Mouse (Mus musculus) adrenal gland, postnatal 10 days (tissue): ENCODE measurements at regions not wholly inside any gene's neighbourhood (a gene's known extent, or its start where the extent isn't known, plus 50 kb on each side); places are given as distances from the start of the nearest gene placed in this dataset.

ENCODE experiments used
- DNase-seq: peaks from one replicate; pipeline ENCODE4 v3.0.0; 2021; ENCODE audit warnings: mixed read lengths

- DNase-seq: no peak
Observed at GRCm38 (mm10) chr1:105075728-105076127, 280.8 kb downstream of the Rnf152 start.

GRCm38 (mm10) chr1:105074326-105074725 lies 282.2 kb downstream of the Rnf152 start:
- DNase-seq: peak; percentile 30

- DNase-seq: no peak
Observed at GRCm38 (mm10) chr1:105070661-105071455, 285.7 kb downstream of the Rnf152 start.

- no peak for DNase-seq
Observed at GRCm38 (mm10) chr1:105067902-105068301, 288.6 kb downstream of the Rnf152 start.

GRCm38 (mm10) chr1:105067049-105067795 lies 289.3 kb downstream of the Rnf152 start:
- DNase-seq: no peak

- DNase-seq: no peak
Observed at GRCm38 (mm10) chr1:105050584-105051363, 282.4 kb downstream of the Cdh20 start.
